Mouse (Mus musculus) megakaryocyte, embryonic 14.5 days (primary cell): ENCODE data around the gene Olfr1258.

Source experiments
- FLI1 ChIP-seq: IDR thresholded peaks from 2 replicates; pipeline ENCODE4 v1.6.1; 2012; ENCODE audit warnings: low read length, inconsistent platforms, mixed read lengths
- GATA1 ChIP-seq: IDR thresholded peaks from 3 replicates; pipeline ENCODE4 v1.6.1; 2012; ENCODE audit warnings: mixed read lengths, low read length, inconsistent platforms, borderline replicate concordance

DNA sequence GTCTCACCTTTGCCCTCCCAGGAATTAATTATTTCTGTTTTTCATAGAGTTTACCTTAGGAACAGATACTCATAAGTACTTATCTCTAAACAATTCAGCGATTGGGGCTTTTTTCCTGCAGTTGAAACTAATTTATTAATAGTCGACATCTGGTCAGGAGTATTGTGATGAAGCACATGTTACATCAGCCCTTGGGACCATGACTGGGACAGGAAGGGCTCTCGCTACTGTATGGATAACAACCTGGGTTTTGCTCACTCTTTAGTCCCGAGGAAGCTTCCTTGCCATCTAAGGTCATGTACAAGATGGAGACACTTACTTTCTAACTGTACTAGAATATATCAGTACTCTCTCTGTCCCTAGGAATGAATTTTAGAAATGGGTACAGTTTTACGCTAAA is 21.5 kb downstream of the Olfr1258 start, which contains the start of gene Olfr1259:
- TF ChIP-seq GATA1 (no peak), FLI1 (no peak)
